Comparison of ENCODE assay signal across 12 mouse cellular contexts in genomic region chr1:175602231-175602630, GRCm38 (mm10). TPM values are rescaled to one million over a fixed set of nuclear protein-coding genes. Genes with fewer than 3 reads are reported as not detected.
DNase-seq lines count a peak whose midpoint lies in the region; ATAC-seq and TF ChIP-seq lines count a peak whose summit lies in the region.
"Had no signal": no experiment of that assay in that cellular context is flagged by ENCODE, and none has a peak within 500 bp of the region (broad histone marks: within the 10 kb centered on the region; RNA-seq: fewer than 3 reads in every experiment).

No protein-coding gene starts in this region.

- TF ChIP-seq CTCF in stomach, postnatal 0 days (IDR thresholded peaks at IDR 0.05; ENCODE audit: low read depth), result no peak

- H3K4me1 ChIP-seq in kidney, embryonic 14.5 days (ENCODE audit: control insufficient read depth, insufficient read depth, low read length), result no peaks in the 10 kb centered on the region
- no peaks in the 10 kb centered on the region for H3K4me1 ChIP-seq in stomach, postnatal 0 days (replicated peaks; ENCODE audit: control insufficient read depth, insufficient read depth)
- H3K4me1 ChIP-seq: neural tube, embryonic 15.5 days had no signal

- no peak overlapping the region for H3K9ac ChIP-seq in kidney, embryonic 14.5 days (ENCODE audit: low read depth, low read length)
- H3K9ac ChIP-seq in stomach, postnatal 0 days (ENCODE audit: low read length), result no peak overlapping the region
- H3K9ac ChIP-seq: neural tube, embryonic 15.5 days had no signal

- no peak overlapping the region for H3K4me2 ChIP-seq in kidney, embryonic 14.5 days (replicated peaks; ENCODE audit: low read depth, low read length)
- H3K4me2 ChIP-seq in stomach, postnatal 0 days (replicated peaks; ENCODE audit: low read depth), result no peak overlapping the region
- H3K4me2 ChIP-seq: neural tube, embryonic 15.5 days had no signal

- no peak for ATAC-seq in kidney, embryonic 14.5 days (ENCODE audit: low FRiP score, low TSS enrichment)
- ATAC-seq in stomach, postnatal 0 days (ENCODE audit: low FRiP score, low TSS enrichment), result peak; percentile 42; the same call in 1 of the 2 replicates

- H3K27me3 ChIP-seq in kidney, embryonic 14.5 days (ENCODE audit: control insufficient read depth, insufficient read depth, low read length), result no peaks in the 10 kb centered on the region
- H3K27me3 ChIP-seq in stomach, postnatal 0 days (ENCODE audit: control insufficient read depth, insufficient read depth, low read length), result no peaks in the 10 kb centered on the region
- H3K27me3 ChIP-seq: neural tube, embryonic 15.5 days had no signal

- intact Hi-C loops in gastrocnemius, postnatal 36 days (cut with DNase I), result no loop called here

- H3K36me3 ChIP-seq in kidney, embryonic 14.5 days (ENCODE audit: control insufficient read depth, insufficient read depth, low read length), result peaks cover 49% of the 10 kb centered on the region
- peaks cover 17% of the 10 kb centered on the region for H3K36me3 ChIP-seq in stomach, postnatal 0 days (ENCODE audit: control insufficient read depth, insufficient read depth, low read length)

- H3K9me3 ChIP-seq in kidney, embryonic 14.5 days (ENCODE audit: control insufficient read depth, low read length), result no peaks in the 10 kb centered on the region
- no peaks in the 10 kb centered on the region for H3K9me3 ChIP-seq in stomach, postnatal 0 days (ENCODE audit: control insufficient read depth, low read length)
- H3K9me3 ChIP-seq: G1E; neural tube, embryonic 15.5 days had no signal

- DNase-seq in kidney, postnatal 25 days, result peak; percentile 11 to 43
- peak; percentile 36 for DNase-seq in adrenal gland, postnatal 10 days
- DNase-seq in liver, result peak; percentile 52
- DNase-seq in stomach, postnatal 0 days (ENCODE audit: low spot score), result peak; percentile 52
- DNase-seq in gastrocnemius, postnatal 36 days, result no peak
- DNase-seq in left cerebral cortex, adult 18-20 months (ENCODE audit: low spot score in 2 of 2), result no peak
- DNase-seq: embryo, embryonic 11 days; lung, postnatal 14 days had no signal

- H3K27ac ChIP-seq in kidney, embryonic 14.5 days (ENCODE audit: low read depth, low read length), result no peak overlapping the region
- H3K27ac ChIP-seq in stomach, postnatal 0 days (replicated peaks), result no peak overlapping the region
- H3K27ac ChIP-seq: neural tube, embryonic 15.5 days had no signal

- H3K4me3 ChIP-seq in kidney, embryonic 14.5 days (ENCODE audit: low read length), result no peak overlapping the region
- no peak overlapping the region for H3K4me3 ChIP-seq in stomach, postnatal 0 days (ENCODE audit: low read depth, low read length)
- H3K4me3 ChIP-seq: neural tube, embryonic 15.5 days had no signal

- 92% methylated on average over 11 of the region's 11 CpGs for WGBS in kidney, embryonic 14.5 days
- WGBS in stomach, postnatal 0 days, result 80% methylated on average over 11 of the region's 11 CpGs

- TF ChIP-seq EP300 in stomach, postnatal 0 days (optimal IDR thresholded peaks at IDR 0.05), result no peak

RNA-seq across cellular contexts. Expression of gene Kmo, which starts 17.9 kb away (rescaled TPM):
- polyA plus RNA-seq in kidney, embryonic 14.5 days (2014; fragmentation: Nextera tagmentation; extraction: Ambion mirVana), result not detected in 2 replicates
- total RNA-seq in adrenal gland, postnatal 10 days (2021), result 10 to 100 TPM in 1 of 2 experiments, 1 to 10 TPM in 1; 5.9 to 12.2 TPM
- polyA plus RNA-seq in stomach, postnatal 0 days (2015; fragmentation: Nextera tagmentation; extraction: Ambion mirVana), result 0.15 and 0.21 TPM in 2 replicates
- total RNA-seq in gastrocnemius, postnatal 36 days (2021), result under 1 TPM; 0.25 to 0.28 TPM
- under 1 TPM in 1 of 2 experiments, not detected in 1; 0.23 TPM for total RNA-seq in left cerebral cortex, adult 18-20 months (2021)
- total RNA-seq: G1E had no signal
- polyA plus RNA-seq: G1E; midbrain, embryonic 16.5 days had no signal

RNA-seq across cellular contexts. Expression of gene Fh1, which starts 23.2 kb away (rescaled TPM):
- polyA plus RNA-seq in kidney, embryonic 14.5 days (2014; fragmentation: Nextera tagmentation; extraction: Ambion mirVana), result 116 and 140 TPM in 2 replicates
- 100 to 1,000 TPM; 421 to 465 TPM for total RNA-seq in adrenal gland, postnatal 10 days (2021)
- 98.3 and 103 TPM in 2 replicates for polyA plus RNA-seq in stomach, postnatal 0 days (2015; fragmentation: Nextera tagmentation; extraction: Ambion mirVana)
- total RNA-seq in gastrocnemius, postnatal 36 days (2021), result 100 to 1,000 TPM; 279 to 282 TPM
- 10 to 100 TPM; 83.8 to 88.1 TPM for total RNA-seq in left cerebral cortex, adult 18-20 months (2021)

Comparison
In these comparisons a context has a peak if more than half of its experiments do, and no peak if none do; other contexts are left out.
1. DNase-seq: peak in kidney, postnatal 25 days (2 of 2), adrenal gland, postnatal 10 days (single experiment), liver (single experiment) and stomach, postnatal 0 days (single experiment); none in gastrocnemius, postnatal 36 days (0 of 2) and left cerebral cortex, adult 18-20 months (0 of 2).
2. RNA of gene Kmo, which starts 17.9 kb away (total RNA-seq): 5.9 to 12.2 TPM in adrenal gland, postnatal 10 days; 0.25 to 0.28 TPM in gastrocnemius, postnatal 36 days and 0.23 TPM in left cerebral cortex, adult 18-20 months; every median in the first group is over 4 times any median in the second.